Mouse (Mus musculus): ENCODE data around the gene Hypk.

- TF ChIP-seq CTCF (IDR thresholded peaks at IDR 0.05; ENCODE audit: borderline replicate concordance, control insufficient read depth, extremely low read depth, insufficient read depth, low read length, poor library complexity) (no peak), POLR2A (IDR thresholded peaks at IDR 0.05; ENCODE audit: control insufficient read depth, extremely low read depth, insufficient read depth, low read length, poor library complexity) (no peak)
Observed at GRCm38 (mm10) chr2:121439746-121440145, 13.3 kb upstream of the Hypk start.

All from thymus, adult 2 months (tissue).